Mouse (Mus musculus): ENCODE results near the gene Asf1b.

DNA sequence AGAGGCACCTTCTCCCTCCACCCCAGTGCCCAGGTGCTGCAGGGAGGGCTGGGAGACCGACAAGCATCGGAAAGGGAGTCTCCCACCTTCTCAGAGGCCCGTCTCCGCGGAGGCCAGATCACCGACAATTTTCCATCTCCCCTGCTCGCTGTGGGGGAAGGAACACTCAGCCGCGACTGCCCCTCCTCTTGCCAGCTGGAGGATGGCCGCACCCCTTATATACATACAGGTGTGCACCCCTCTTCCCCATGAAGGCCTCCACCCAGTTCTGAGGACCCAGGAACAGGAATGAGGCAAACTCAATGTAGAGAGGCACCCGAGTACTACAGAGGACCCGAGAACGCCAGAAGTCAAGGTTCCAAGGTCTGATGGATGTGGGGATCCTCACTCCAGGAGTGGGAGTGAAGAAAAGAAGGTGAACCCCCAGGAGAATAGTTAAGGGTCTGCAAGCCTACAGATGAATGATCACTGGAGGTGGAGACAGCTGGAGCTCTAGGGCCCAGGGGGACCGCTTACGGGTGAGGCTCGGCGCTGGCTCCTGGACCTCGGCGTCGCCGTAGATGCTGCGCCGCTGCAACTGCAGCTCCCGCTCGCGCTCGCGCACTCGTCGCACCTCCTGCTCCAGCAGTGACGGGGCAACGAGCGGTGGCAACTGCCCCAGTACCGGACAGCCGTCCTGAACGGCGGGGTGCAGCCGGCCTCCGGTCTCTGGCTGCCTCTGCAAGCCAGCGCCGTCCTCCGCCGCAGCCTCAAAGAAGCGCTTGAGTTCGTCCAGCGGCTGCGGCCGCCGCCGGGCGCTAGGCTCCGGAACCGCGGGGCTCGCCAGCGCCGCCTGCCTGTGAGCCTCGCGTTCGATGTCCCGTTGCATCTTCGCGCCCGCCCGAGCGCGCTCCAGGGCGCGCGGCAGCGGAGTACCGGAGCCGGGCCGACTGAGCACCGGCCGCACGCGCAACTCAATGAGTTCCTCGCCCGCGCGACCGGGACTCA lies 55.6 kb downstream of the Asf1b start:
- TF ChIP-seq CTCF (IDR thresholded peaks at IDR 0.05; ENCODE audit: low read depth) (peak; percentile 77), EP300 (optimal IDR thresholded peaks at IDR 0.05) (no peak)

Measured in stomach, postnatal 0 days (tissue).